Mouse (Mus musculus) ovary, adult 2 months (tissue): Measurements from ENCODE around the gene Epn2. TPM values are rescaled to one million over a fixed set of nuclear protein-coding genes. Genes with fewer than 3 reads are reported as not detected.

ENCODE experiments used
- polyA plus RNA-seq: library from polyadenylated mRNA; depleted of rRNA; stranded (reverse); fragments of >200 nt; gene quantifications from 2 replicates; pipeline ENCODE4 v1.2.3, GENCODE M21; 2012; rRNA removed

Epn2 gene
- 60.3 and 68.0 TPM in 2 replicates for polyA plus RNA-seq

GRCm38 (mm10) chr11:61578983-61579877, at the start of gene Epn2:
TSS of gene Epn2 (minus strand) at chr11:61579687.

DNA sequence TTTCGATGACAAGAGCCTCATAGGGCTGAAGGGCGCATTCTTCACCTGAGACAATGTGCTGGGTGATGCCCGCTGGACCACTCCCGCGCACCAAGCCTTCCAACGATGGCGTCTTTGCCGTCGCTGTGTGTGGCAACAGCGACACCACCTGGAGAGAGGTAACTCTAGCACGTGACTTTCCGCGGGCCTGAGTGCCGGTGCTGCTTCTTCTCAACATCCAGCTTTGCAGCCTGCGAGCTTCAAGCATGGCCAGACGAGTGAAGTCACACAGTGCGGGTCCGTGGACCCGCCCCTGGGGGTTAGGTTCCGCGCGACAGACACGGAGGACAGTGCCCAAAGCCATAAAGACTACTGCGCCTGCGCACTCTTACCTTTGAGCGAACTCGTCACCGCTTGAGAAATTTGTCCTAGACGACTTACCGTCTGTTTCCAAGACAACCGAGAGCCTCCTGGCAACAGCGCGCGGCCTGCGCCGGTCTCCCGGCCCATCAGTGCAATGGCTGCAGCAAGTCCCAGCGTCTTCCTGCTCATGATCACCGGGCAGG, 74.7 kb downstream of the Epn2 start, which contains the start of gene B9d1:
B9d1 (plus strand) TSS at position 432 of the 545 bp plus-strand sequence.

DNA sequence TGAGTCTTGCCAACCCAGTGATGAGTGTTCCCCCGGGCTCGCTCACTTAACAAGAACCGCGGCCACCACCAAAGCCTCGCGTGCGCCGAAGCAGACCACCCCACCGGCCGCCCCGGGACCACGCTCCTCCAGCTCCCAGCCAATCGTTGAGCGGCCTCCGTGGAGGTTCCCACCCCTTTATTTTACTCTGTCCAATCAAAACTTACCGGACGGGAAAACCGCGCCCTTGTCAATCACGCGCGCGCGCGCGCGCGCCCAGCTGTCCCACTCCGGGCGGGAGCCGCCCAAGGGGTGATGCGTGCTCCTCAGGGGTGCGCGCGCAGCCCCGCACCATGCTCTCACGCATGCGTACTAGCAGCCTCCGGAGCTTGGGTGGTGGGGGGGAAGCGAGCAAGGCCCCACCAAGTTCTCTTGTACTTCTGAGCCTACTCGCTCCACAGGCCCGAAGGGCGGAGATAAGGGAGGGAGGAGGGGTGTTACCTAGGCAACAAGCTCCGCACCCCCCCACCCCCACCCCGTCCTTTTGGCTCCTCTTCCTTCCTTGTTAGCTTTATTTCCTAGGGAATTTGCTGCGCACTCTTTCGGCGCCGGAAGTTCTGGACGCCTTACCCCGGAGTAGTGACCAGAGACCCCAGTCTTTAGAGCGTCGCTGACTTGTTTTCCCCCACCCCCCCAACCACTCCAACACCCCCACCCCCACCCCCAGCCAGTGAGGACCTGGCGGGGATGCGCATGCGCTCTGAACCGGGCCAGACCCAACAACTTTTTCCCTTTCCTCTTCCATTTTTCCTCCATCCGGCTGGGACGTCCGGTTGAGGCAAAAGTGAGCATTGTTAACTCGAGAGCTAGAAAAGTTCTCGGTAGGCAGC, 85.1 kb downstream of the Epn2 start, which contains the start of gene Mapk7:
Mapk7 (minus strand) TSS at position 278 of the 869 bp plus-strand sequence.

DNA sequence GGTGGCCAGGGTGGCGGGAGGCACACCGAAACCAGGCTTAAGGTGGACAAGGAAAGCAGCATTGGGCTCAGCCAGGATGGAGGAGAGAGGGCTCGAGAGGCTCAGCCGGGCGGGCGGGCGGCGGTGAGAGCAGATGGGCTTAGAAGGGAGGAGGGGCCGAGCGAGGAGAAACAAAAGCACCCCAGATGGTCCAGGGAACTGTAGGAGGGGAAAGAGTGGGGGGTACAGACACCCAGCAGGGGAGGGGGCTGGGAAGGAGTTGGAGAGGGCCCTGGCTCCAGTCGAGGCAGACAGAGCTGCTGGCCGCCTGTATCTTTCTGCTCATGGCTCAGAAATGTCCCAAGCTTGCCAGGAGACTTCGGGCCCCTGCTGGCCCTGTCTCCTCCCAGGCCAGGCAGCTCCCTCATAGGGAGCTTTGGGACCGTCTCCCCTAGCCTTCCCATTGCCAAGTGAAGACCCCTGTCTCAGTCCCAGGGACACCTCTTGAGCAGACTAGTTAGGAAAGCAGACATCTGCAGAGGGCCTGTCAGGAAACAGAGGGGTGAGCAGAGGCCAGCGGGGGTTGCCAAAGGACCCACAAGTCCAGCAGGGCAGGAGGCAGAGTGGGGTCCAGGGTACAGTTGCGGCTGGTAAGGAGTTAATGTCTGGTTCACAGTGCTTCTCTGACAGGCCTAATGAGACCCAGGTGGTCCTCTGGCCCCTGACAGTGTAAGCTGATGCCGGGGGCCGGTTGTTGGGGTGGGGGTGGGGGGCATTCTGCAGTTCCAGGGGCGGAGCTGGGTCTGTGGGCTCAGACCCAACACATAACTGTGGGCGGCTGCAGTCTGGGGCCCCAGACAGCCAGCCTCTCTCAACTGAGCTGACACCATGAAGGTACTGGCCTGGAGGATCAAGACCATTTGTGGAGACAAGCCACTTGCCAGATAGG, 94.6 kb downstream of the Epn2 start, which contains the start of gene Mfap4:
Mfap4 (plus strand) TSS at position 819 of the 928 bp plus-strand sequence.

Other genes starting within 250 kb of the Epn2 start
- gene Slc47a2, start 236.8 kb downstream of the Epn2 start, polyA plus RNA-seq, result 12.3 and 16.3 TPM in 2 replicates
- gene Slc47a1, start 201.3 kb downstream of the Epn2 start, polyA plus RNA-seq, result 5.1 and 8.2 TPM in 2 replicates
- 3.3 and 8.1 TPM in 2 replicates for gene Rnf112, start 125.6 kb downstream of the Epn2 start, polyA plus RNA-seq
- gene Mfap4, start 94.3 kb downstream of the Epn2 start, polyA plus RNA-seq, result 342 and 441 TPM in 2 replicates
- 62.2 and 65.3 TPM in 2 replicates for gene Mapk7, start 85.3 kb downstream of the Epn2 start, polyA plus RNA-seq
- 72.8 and 88.2 TPM in 2 replicates for gene B9d1, start 74.5 kb downstream of the Epn2 start, polyA plus RNA-seq
- 8.3 and 10.0 TPM in 2 replicates for gene Grap, start 73.6 kb upstream of the Epn2 start, polyA plus RNA-seq
- gene Fam83g, start 104.4 kb upstream of the Epn2 start, polyA plus RNA-seq, result 14.1 and 14.7 TPM in 2 replicates
- 0.14 and 0.17 TPM in 2 replicates for gene Slc5a10, start 141.1 kb upstream of the Epn2 start, polyA plus RNA-seq
- 12.8 and 18.0 TPM in 2 replicates for gene Prpsap2, start 182.4 kb upstream of the Epn2 start, polyA plus RNA-seq